Mouse (Mus musculus) embryonic fibroblast, embryonic 13.5 days (primary cell): ENCODE results near the gene Rere.

Experiments
- CTCF ChIP-seq: IDR thresholded peaks from 2 replicates; pipeline ENCODE4 v1.5.1; 2011; ENCODE audit warnings: mild to moderate bottlenecking, control low read depth, low read length, moderate library complexity, borderline replicate concordance; ENCODE audit not compliant: insufficient read depth
- POLR2A ChIP-seq: IDR thresholded peaks from 2 replicates; pipeline ENCODE4 v1.6.1; 2011; ENCODE audit warnings: low read depth, mild to moderate bottlenecking, control low read depth, low read length, moderate library complexity

DNA sequence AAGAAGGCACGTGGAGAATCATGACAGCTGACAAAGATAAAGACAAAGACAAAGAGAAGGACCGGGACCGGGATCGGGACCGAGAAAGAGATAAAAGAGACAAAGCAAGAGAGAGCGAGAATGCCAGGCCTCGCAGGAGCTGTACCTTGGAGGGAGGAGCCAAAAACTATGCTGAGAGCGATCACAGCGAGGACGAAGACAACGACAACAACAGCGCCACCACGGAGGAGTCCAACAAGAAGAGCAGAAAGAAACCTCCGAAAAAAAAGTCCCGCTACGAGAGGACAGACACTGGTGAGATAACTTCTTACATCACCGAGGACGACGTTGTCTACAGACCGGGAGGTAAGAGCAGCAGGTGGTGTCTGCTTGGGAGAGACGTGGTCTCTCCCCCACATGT, 124.9 kb downstream of the Rere start:
- no peak for TF ChIP-seq POLR2A
- no peak for TF ChIP-seq CTCF
